In genomic region chr13:32803701-32804345, GRCm38 (mm10) we compare ENCODE assay signal across 8 mouse cellular contexts. TPM values are rescaled to one million over a fixed set of nuclear protein-coding genes. Genes with fewer than 3 reads are reported as not detected.
DNase-seq lines count a peak whose midpoint lies in the region; ATAC-seq and TF ChIP-seq lines count a peak whose summit lies in the region.

No protein-coding gene starts in this region.

- H3K27ac ChIP-seq in kidney, postnatal 0 days = no peak overlapping the region
- H3K27ac ChIP-seq in embryonic facial prominence, embryonic 14.5 days (replicated peaks; ENCODE audit: low read depth, low read length) = no peak overlapping the region
- H3K27ac ChIP-seq in intestine, embryonic 16.5 days (ENCODE audit: low read length) = no peak overlapping the region
- no peak overlapping the region for H3K27ac ChIP-seq in neural tube, embryonic 12.5 days

- no peak for ATAC-seq in kidney, postnatal 0 days (replicated peaks; ENCODE audit: low FRiP score, low read depth)
- ATAC-seq in embryonic facial prominence, embryonic 14.5 days (ENCODE audit: low read depth) = no peak
- no peak for ATAC-seq in intestine, embryonic 16.5 days
- ATAC-seq in neural tube, embryonic 12.5 days (ENCODE audit: low FRiP score, low read depth) = no peak

- peak overlapping the region; percentile 76 for H3K4me3 ChIP-seq in kidney, postnatal 0 days (replicated peaks; ENCODE audit: low read depth, low read length)
- peak overlapping the region; percentile 86 for H3K4me3 ChIP-seq in embryonic facial prominence, embryonic 14.5 days (ENCODE audit: low read depth, low read length)
- H3K4me3 ChIP-seq in intestine, embryonic 16.5 days (ENCODE audit: low read length) = peak overlapping the region; percentile 75; the same call in 1 of the 2 replicates
- peak overlapping the region; percentile 72 for H3K4me3 ChIP-seq in neural tube, embryonic 12.5 days

- H3K9me3 ChIP-seq in kidney, postnatal 0 days (replicated peaks; ENCODE audit: low read length) = no peaks in the 10 kb centered on the region
- H3K9me3 ChIP-seq in embryonic facial prominence, embryonic 14.5 days (ENCODE audit: control insufficient read depth, low read length) = no peaks in the 10 kb centered on the region
- no peaks in the 10 kb centered on the region for H3K9me3 ChIP-seq in intestine, embryonic 16.5 days (ENCODE audit: control insufficient read depth, low read length)
- H3K9me3 ChIP-seq in neural tube, embryonic 12.5 days = no peaks in the 10 kb centered on the region

- no peak for TF ChIP-seq CTCF in kidney, postnatal 0 days (IDR thresholded peaks at IDR 0.05; ENCODE audit: low read depth)

- H3K36me3 ChIP-seq in kidney, postnatal 0 days (ENCODE audit: insufficient read depth, low read length) = peaks cover 10% of the 10 kb centered on the region
- peaks cover 25% of the 10 kb centered on the region for H3K36me3 ChIP-seq in embryonic facial prominence, embryonic 14.5 days (ENCODE audit: control insufficient read depth, insufficient read depth, low read length)
- peaks cover 6% of the 10 kb centered on the region; the same call in 1 of the 2 replicates for H3K36me3 ChIP-seq in intestine, embryonic 16.5 days (ENCODE audit: control insufficient read depth, insufficient read depth, low read length)
- H3K36me3 ChIP-seq in neural tube, embryonic 12.5 days = peaks cover 15% of the 10 kb centered on the region

- peak; percentile 27 for DNase-seq in kidney, postnatal 0 days (ENCODE audit: low spot score)
- no peak for DNase-seq in kidney, postnatal 36 days
- DNase-seq in embryonic facial prominence, embryonic 14.5 days (ENCODE audit: low spot score) = no peak
- DNase-seq in right cerebral cortex, postnatal 14 days = no peak
- DNase-seq in B cell, adult 2 months = no peak
- no peak for DNase-seq in testis, postnatal 10 days (ENCODE audit: low spot score)

- no peak overlapping the region for H3K9ac ChIP-seq in kidney, postnatal 0 days (ENCODE audit: low read depth, low read length)
- peak overlapping the region; percentile 84; the same call in 1 of the 2 replicates for H3K9ac ChIP-seq in embryonic facial prominence, embryonic 14.5 days (ENCODE audit: low read depth, low read length)
- H3K9ac ChIP-seq in intestine, embryonic 16.5 days (ENCODE audit: low read depth, low read length) = 0 out of 2 replicates have a peak overlapping the region, but pooled peaks have one; percentile 6
- H3K9ac ChIP-seq in neural tube, embryonic 12.5 days = 0 out of 2 replicates have a peak overlapping the region, but pooled peaks have one; percentile 13

- H3K4me2 ChIP-seq in kidney, postnatal 0 days (ENCODE audit: low read length) = peak overlapping the region; percentile 86
- peak overlapping the region; percentile 89 for H3K4me2 ChIP-seq in embryonic facial prominence, embryonic 14.5 days (ENCODE audit: low read depth, low read length)
- H3K4me2 ChIP-seq in intestine, embryonic 16.5 days (ENCODE audit: low read depth, low read length) = peak overlapping the region; percentile 92
- peak overlapping the region; percentile 70 for H3K4me2 ChIP-seq in neural tube, embryonic 12.5 days (replicated peaks)

- H3K4me1 ChIP-seq in kidney, postnatal 0 days (replicated peaks; ENCODE audit: insufficient read depth, low read length) = peaks cover 15% of the 10 kb centered on the region; the same call in 1 of the 2 replicates
- peaks cover 18% of the 10 kb centered on the region for H3K4me1 ChIP-seq in embryonic facial prominence, embryonic 14.5 days (ENCODE audit: control insufficient read depth, insufficient read depth, low read length)
- peaks cover 15% of the 10 kb centered on the region for H3K4me1 ChIP-seq in intestine, embryonic 16.5 days (ENCODE audit: control insufficient read depth, insufficient read depth, low read length)
- H3K4me1 ChIP-seq in neural tube, embryonic 12.5 days = peaks cover 21% of the 10 kb centered on the region

- 69% methylated on average over 4 of the region's 4 CpGs for WGBS in kidney, postnatal 0 days
- 67% methylated on average over 4 of the region's 4 CpGs for WGBS in embryonic facial prominence, embryonic 14.5 days
- WGBS in intestine, embryonic 16.5 days = 73% methylated on average over 4 of the region's 4 CpGs
- 60% methylated on average over 4 of the region's 4 CpGs for WGBS in neural tube, embryonic 12.5 days

- no peaks in the 10 kb centered on the region for H3K27me3 ChIP-seq in kidney, postnatal 0 days (ENCODE audit: insufficient read depth, low read length)
- H3K27me3 ChIP-seq in embryonic facial prominence, embryonic 14.5 days (replicated peaks; ENCODE audit: control insufficient read depth, insufficient read depth, low read length) = no peaks in the 10 kb centered on the region
- H3K27me3 ChIP-seq in intestine, embryonic 16.5 days (replicated peaks; ENCODE audit: control insufficient read depth, insufficient read depth, low read length) = no peaks in the 10 kb centered on the region
- H3K27me3 ChIP-seq in neural tube, embryonic 12.5 days (replicated peaks) = no peaks in the 10 kb centered on the region

RNA-seq across cellular contexts. Expression of gene D930007J09Rik, which starts 1.2 kb away (rescaled TPM):
- not detected in 2 replicates for polyA plus RNA-seq in kidney, postnatal 0 days (2015; fragmentation: Nextera tagmentation; extraction: Ambion mirVana)
- polyA plus RNA-seq in embryonic facial prominence, embryonic 14.5 days (2014; fragmentation: Nextera tagmentation; extraction: Ambion mirVana) = not detected in 2 replicates
- not detected in 2 replicates for polyA plus RNA-seq in intestine, embryonic 16.5 days (2015; fragmentation: Nextera tagmentation; extraction: Ambion mirVana)
- not detected in 2 replicates for polyA plus RNA-seq in neural tube, embryonic 12.5 days (2016; fragmentation: Nextera tagmentation; extraction: Ambion mirVana)

RNA-seq across cellular contexts. Expression of gene Wrnip1, which starts 2.0 kb away (rescaled TPM):
- polyA plus RNA-seq in kidney, postnatal 0 days (2015; fragmentation: Nextera tagmentation; extraction: Ambion mirVana) = 19.4 and 25.8 TPM in 2 replicates
- 27.8 and 27.9 TPM in 2 replicates for polyA plus RNA-seq in embryonic facial prominence, embryonic 14.5 days (2014; fragmentation: Nextera tagmentation; extraction: Ambion mirVana)
- polyA plus RNA-seq in intestine, embryonic 16.5 days (2015; fragmentation: Nextera tagmentation; extraction: Ambion mirVana) = 15.7 and 16.9 TPM in 2 replicates
- 37.7 and 40.8 TPM in 2 replicates for polyA plus RNA-seq in neural tube, embryonic 12.5 days (2016; fragmentation: Nextera tagmentation; extraction: Ambion mirVana)

RNA-seq across cellular contexts. Expression of gene Mylk4, which starts 20.1 kb away (rescaled TPM):
- 0.03 and 0.12 TPM in 2 replicates for polyA plus RNA-seq in kidney, postnatal 0 days (2015; fragmentation: Nextera tagmentation; extraction: Ambion mirVana)
- 14.4 and 22.8 TPM in 2 replicates for polyA plus RNA-seq in embryonic facial prominence, embryonic 14.5 days (2014; fragmentation: Nextera tagmentation; extraction: Ambion mirVana)
- 0.02 TPM in 1 of 2 replicates, not detected in the other for polyA plus RNA-seq in intestine, embryonic 16.5 days (2015; fragmentation: Nextera tagmentation; extraction: Ambion mirVana)
- 0.79 and 1.1 TPM in 2 replicates for polyA plus RNA-seq in neural tube, embryonic 12.5 days (2016; fragmentation: Nextera tagmentation; extraction: Ambion mirVana)

RNA-seq across cellular contexts. Expression of gene Serpinb1a, which starts 47.2 kb away (rescaled TPM):
- polyA plus RNA-seq in kidney, postnatal 0 days (2015; fragmentation: Nextera tagmentation; extraction: Ambion mirVana) = 18.5 and 18.7 TPM in 2 replicates
- polyA plus RNA-seq in embryonic facial prominence, embryonic 14.5 days (2014; fragmentation: Nextera tagmentation; extraction: Ambion mirVana) = 24.2 and 34.9 TPM in 2 replicates
- 238 and 273 TPM in 2 replicates for polyA plus RNA-seq in intestine, embryonic 16.5 days (2015; fragmentation: Nextera tagmentation; extraction: Ambion mirVana)
- polyA plus RNA-seq in neural tube, embryonic 12.5 days (2016; fragmentation: Nextera tagmentation; extraction: Ambion mirVana) = 1.8 and 2.3 TPM in 2 replicates
